Mouse (Mus musculus): ENCODE measurements at regions not wholly inside any gene's neighbourhood (a gene's known extent, or its start where the extent isn't known, plus 50 kb on each side); places are given as distances from the start of the nearest gene placed in this dataset.

DNA sequence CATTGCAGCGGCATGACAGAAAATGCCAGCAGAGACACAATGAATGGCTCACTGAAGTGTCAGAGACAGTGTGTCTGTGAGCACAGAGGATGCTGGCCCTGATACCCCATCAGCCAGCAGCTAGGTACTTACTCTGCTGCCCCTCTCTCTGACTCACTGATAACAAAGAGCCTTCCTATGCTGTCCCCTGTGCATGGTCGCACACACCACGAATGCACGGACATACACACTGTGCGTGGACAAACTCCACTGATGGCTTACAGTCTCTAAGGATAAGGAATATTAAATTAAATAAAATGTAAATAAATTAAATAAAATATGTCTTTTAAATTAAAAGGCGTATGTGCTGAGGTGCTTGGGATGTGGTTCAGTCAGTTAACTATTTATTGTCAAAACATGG is 438.2 kb downstream of the Rwdd3 start:
- TF ChIP-seq CTCF (IDR thresholded peaks at IDR 0.05; ENCODE audit: borderline replicate concordance, insufficient read depth, low read depth, low read length) = no peak
- TF ChIP-seq POLR2A (IDR thresholded peaks at IDR 0.05; ENCODE audit: borderline replicate concordance, insufficient read depth, low read length) = no peak
